Mouse (Mus musculus) lung, postnatal 0 days (tissue): Measurements from ENCODE around the gene Lcn4. TPM values are rescaled to one million over a fixed set of nuclear protein-coding genes. Genes with fewer than 3 reads are reported as not detected.

Experiments
- ATAC-seq: fragments of 200-750 bp; cut with Nextera tagmentation; 2 replicates; pipeline ENCODE4 v1.8.0; 2017; ENCODE audit warnings: moderate library complexity
- DNase-seq: peaks from one replicate; pipeline ENCODE4 v3.0.0-alpha.2; 2016; ENCODE audit warnings: low spot score
- H3K27ac ChIP-seq: fragments of 300-500 bp; sonication (generic); 2 replicates; pipeline ENCODE4 v1.5.1; 2014; ENCODE audit warnings: antibody characterized with exemption, mild to moderate bottlenecking, low read length, mixed read lengths
- H3K27me3 ChIP-seq: fragments of 300-500 bp; sonication (generic); replicated peaks from 2 replicates; pipeline ENCODE4 v1.6.1; 2014; ENCODE audit warnings: low read length, mixed read lengths; ENCODE audit not compliant: insufficient read depth
- H3K36me3 ChIP-seq: fragments of 300-500 bp; sonication (generic); 2 replicates; pipeline ENCODE4 v1.6.1; 2014; ENCODE audit warnings: low read length, mixed read lengths; ENCODE audit not compliant: insufficient read depth
- H3K4me1 ChIP-seq: fragments of 300-500 bp; sonication (generic); 2 replicates; pipeline ENCODE4 v1.6.1; 2014; ENCODE audit warnings: antibody characterized with exemption, low read depth, low read length, mixed read lengths; ENCODE audit not compliant: insufficient read depth
- H3K4me2 ChIP-seq: fragments of 300-500 bp; sonication (generic); replicated peaks from 2 replicates; pipeline ENCODE4 v1.6.1; 2014; ENCODE audit warnings: low read depth, mild to moderate bottlenecking, low read length, moderate library complexity, mixed read lengths
- H3K4me3 ChIP-seq: fragments of 300-500 bp; sonication (generic); 2 replicates; pipeline ENCODE4 v1.5.1; 2014; ENCODE audit warnings: low read depth, low read length
- H3K9ac ChIP-seq: fragments of 300-500 bp; sonication (generic); replicated peaks from 2 replicates; pipeline ENCODE4 v1.6.1; 2014; ENCODE audit warnings: low read depth, mild to moderate bottlenecking
- H3K9me3 ChIP-seq: fragments of 300-500 bp; sonication (generic); 2 replicates; pipeline ENCODE4 v1.6.1; 2016; ENCODE audit warnings: low read length, mixed read lengths
- CTCF ChIP-seq: IDR thresholded peaks from 2 replicates; pipeline ENCODE4 v1.5.1; 2016; ENCODE audit warnings: antibody characterized with exemption, mild to moderate bottlenecking
- EP300 ChIP-seq: IDR thresholded peaks from 2 replicates; pipeline ENCODE4 v1.6.1; 2016; ENCODE audit warnings: antibody characterized with exemption, mild to moderate bottlenecking, control low read depth
- WGBS: fragments of 180-500 bp; shearing (Covaris S2); extraction: QIAGEN DNeasy Blood & Tissue Kit; methylation state at CpG from one replicate; pipeline ENCODE4 v1.1.7; 2014; 5-methylcytosine and 5-hydroxymethylcytosine counted together
- polyA plus RNA-seq: library from polyadenylated mRNA; unstranded; fragments of >200 nt; fragmentation: Nextera tagmentation; extraction: Ambion mirVana; gene quantifications from 2 replicates; pipeline ENCODE4 v1.2.1, GENCODE M21; 2015

Gene Lcn4
- polyA plus RNA-seq, 1 experiment from 2014 or later, result not detected

DNA sequence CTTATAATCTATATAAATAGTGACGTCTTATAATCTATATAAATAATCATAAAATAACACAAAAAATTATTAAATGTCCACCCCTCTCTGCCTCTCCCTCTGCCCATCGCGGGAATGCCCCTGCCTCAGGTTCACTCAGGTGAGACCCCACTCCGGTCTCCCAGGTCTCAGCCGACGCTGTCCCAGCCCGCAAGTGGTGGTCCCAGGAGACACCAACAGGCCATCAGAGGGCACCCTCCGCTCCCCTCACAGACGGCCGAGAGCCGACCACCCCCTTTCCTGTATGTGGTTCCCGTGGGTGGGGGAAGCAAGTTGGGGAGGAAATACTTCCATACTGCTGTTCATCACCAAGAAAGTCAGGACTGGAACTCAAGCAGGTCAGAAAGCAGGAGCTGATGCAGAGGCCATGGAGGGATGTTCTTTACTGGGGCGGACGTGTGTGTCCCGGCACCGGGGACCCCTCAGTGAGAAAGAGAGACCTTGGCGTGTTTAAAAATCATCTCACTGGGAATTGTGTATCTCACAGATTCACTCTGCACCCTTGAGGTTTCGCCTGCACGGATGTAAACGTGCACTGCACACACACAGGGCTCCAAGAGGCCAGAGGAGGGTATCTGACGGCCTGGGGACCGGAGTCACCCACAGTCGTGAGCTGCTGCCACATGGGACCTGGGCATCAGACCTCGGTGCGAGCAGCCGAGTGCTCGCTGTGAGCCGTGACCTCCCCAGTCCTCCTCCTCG lies 9.1 kb downstream of the Lcn4 start:
- ATAC-seq, result no peak
- 37% methylated on average over 29 of the region's 29 CpGs for WGBS
- no peaks in the 10 kb centered on the region for H3K9me3 ChIP-seq

DNA sequence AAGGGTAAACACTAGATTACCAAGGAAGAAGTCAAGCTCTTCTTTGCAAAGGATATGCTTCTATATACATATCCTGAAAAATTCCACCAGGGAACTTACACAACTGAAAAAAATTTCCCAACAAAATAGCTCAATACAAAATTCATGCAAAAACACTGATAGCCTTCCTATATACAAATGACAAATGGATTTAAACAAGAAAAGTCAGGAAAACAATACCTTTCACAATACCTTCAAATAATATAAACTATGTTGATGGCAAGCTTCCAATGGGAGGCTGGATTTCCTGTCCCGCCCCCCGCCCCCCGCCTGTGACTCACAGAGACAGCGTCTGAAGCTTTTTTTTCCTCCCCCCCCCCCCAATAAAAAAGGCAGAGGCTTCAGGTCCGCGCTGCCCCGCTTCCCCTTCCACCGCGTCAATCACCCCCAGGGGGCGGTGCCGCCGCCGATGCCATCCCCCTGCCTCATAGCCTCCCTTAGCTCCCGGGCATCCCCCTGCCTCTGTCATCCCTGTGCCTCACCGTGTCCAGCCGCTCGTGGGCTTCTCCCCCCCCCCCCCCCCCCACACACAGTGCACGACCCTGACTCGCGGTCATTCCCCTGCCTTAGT lies 9.8 kb downstream of the Lcn4 start:
- H3K9ac ChIP-seq, result no peak overlapping the region
- DNase-seq (peak; percentile 58), ATAC-seq (peak; percentile 71)
- TF ChIP-seq EP300, result peak; percentile 52
- TF ChIP-seq CTCF, result peak; percentile 13; the same call in 1 of the 2 replicates
- H3K27ac ChIP-seq, result no peak overlapping the region
- H3K9me3 ChIP-seq, result no peaks in the 10 kb centered on the region
- H3K4me2 ChIP-seq, result peak overlapping the region; percentile 52
- no peaks in the 10 kb centered on the region for H3K36me3 ChIP-seq
- peak overlapping the region; percentile 14; the same call in 1 of the 2 replicates for H3K4me3 ChIP-seq
- 3% methylated on average over 12 of the region's 20 CpGs for WGBS
- no peaks in the 10 kb centered on the region for H3K4me1 ChIP-seq
- H3K27me3 ChIP-seq, result no peaks in the 10 kb centered on the region

More for the DNA sequence above, 9.1 kb downstream of the Lcn4 start:
- H3K27me3 ChIP-seq, result no peaks in the 10 kb centered on the region
- peak overlapping the region; percentile 14; the same call in 1 of the 2 replicates for H3K4me3 ChIP-seq
- H3K4me1 ChIP-seq, result no peaks in the 10 kb centered on the region
- no peaks in the 10 kb centered on the region for H3K36me3 ChIP-seq
- H3K4me2 ChIP-seq, result peak overlapping the region; percentile 52
- no peak for TF ChIP-seq EP300
- TF ChIP-seq CTCF, result no peak; the same call in 1 of the 2 replicates
- no peak overlapping the region for H3K9ac ChIP-seq
- DNase-seq, result no peak
- no peak overlapping the region for H3K27ac ChIP-seq

DNA sequence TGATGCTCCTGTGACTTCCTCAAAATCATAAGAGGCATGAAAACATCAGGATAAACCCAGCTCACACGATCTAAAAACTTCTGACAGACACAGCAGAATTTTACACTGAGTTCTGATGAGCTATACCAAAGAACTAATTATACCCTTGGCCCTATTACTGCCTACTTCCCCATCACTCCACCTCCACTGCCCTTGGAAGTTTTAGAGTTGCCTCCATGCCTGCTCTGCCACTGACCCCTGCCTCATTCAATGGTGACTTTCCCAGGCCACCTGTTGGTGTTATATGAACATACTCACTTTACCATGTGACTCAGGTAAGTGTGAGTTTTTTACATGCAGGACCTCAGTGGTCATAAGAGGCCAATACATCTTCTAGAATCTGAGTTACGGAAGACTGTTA lies 13.7 kb downstream of the Lcn4 start:
- H3K4me2 ChIP-seq, result no peak overlapping the region
- no peaks in the 10 kb centered on the region for H3K9me3 ChIP-seq
- DNase-seq, result no peak
- H3K9ac ChIP-seq, result no peak overlapping the region
- ATAC-seq, result no peak
- 74% methylated on average over 2 of the region's 2 CpGs for WGBS
- no peaks in the 10 kb centered on the region for H3K4me1 ChIP-seq
- TF ChIP-seq EP300, result no peak
- TF ChIP-seq CTCF, result no peak
- no peaks in the 10 kb centered on the region for H3K36me3 ChIP-seq
- no peak overlapping the region for H3K27ac ChIP-seq
- no peaks in the 10 kb centered on the region for H3K27me3 ChIP-seq
- H3K4me3 ChIP-seq, result no peak overlapping the region

DNA sequence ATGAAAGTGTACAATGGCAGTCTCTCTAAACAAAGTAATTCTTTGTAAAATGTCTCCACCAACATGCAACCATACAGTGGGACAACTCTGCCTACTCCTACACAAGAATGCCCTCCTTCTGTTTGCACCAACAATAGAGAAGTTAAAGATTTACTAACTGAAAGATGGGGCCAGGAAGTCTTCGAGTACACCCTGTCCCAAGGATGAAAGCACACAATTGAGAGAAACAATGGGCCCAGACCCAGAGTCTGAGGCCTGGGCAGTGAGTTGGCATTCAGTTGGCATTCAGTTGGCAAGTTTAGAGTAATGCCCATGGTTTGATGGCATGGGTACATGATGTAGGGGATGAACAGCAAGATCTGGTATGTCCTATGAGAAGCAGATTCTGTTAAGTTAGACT lies 16.4 kb downstream of the Lcn4 start:
- Histone ChIP-seq H3K27me3 (no peaks in the 10 kb centered on the region), H3K4me2 (no peak overlapping the region), H3K27ac (no peak overlapping the region), H3K9ac (no peak overlapping the region), H3K4me3 (no peak overlapping the region), H3K9me3 (no peaks in the 10 kb centered on the region), H3K36me3 (no peaks in the 10 kb centered on the region), H3K4me1 (no peaks in the 10 kb centered on the region)
- ATAC-seq (peak; percentile 55), DNase-seq (no peak)
- 25% methylated on average over 1 of the region's 1 CpGs for WGBS
- TF ChIP-seq CTCF (no peak), EP300 (peak; percentile 69)

DNA sequence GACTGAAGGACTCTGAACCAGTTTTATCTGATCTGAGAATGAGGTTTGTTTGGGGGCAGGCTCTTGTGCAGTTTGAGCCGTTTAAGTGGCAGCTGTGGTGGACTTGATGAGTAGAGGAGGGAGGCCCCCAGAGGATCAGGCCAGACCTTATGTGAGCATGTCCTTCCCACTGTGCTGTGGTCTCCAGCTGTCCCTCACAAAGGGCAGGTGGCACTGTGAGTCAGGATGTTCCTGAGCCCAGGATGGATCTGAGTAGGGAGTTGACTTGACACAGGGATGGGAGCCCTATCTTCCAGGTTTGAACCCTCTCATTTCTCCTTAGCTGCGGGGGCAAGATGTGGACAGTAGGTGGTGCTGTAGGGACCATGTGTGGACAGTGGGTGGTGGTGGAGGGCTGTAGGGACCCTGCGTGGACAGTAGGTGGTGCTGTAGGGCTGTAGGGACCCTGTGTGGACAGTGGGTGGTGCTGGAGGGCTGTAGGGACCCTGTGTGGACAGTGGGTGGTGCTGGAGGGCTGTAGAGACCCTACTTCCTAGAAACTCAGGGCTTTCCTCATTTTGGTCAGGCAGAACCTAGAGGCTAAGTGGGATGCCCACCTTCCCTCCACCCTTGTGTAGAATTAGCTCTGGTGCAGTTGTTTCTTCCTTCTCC lies 24.3 kb downstream of the Lcn4 start:
- peak; percentile 92 for DNase-seq
- H3K36me3 ChIP-seq, result no peaks in the 10 kb centered on the region
- TF ChIP-seq CTCF, result peak; percentile 100
- no peak for TF ChIP-seq EP300

DNA sequence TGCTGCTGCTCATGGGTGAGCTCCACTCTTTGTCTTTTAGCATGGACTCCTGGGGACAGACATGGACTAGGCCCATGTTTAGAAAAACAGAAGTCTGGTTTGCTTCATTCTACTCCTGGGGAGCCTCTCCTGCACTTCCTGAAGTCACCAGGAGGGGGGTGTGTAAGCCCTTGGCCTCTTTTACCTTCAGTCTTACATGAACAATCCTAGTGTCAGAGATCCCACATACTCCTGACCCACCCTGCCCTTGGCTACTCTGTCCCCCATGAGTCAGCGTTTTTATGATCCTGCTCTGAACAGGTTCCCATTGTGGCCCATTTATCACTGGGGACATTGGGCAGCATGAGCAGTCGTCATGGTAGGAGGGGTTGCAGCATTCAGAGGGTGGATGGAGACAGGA lies 27.1 kb downstream of the Lcn4 start:
- TF ChIP-seq CTCF (peak; percentile 69), EP300 (no peak)
- WGBS, result 60% methylated on average over 2 of the region's 2 CpGs
- DNase-seq, result peak; percentile 60

More for the DNA sequence above, 24.3 kb downstream of the Lcn4 start:
- H3K4me3 ChIP-seq, result no peak overlapping the region
- H3K27ac ChIP-seq, result no peak overlapping the region
- no peaks in the 10 kb centered on the region for H3K9me3 ChIP-seq
- no peaks in the 10 kb centered on the region for H3K4me1 ChIP-seq
- H3K9ac ChIP-seq, result no peak overlapping the region
- H3K27me3 ChIP-seq, result no peaks in the 10 kb centered on the region
- ATAC-seq, result peak; percentile 98
- 12% methylated on average over 3 of the region's 3 CpGs for WGBS
- H3K4me2 ChIP-seq, result no peak overlapping the region

More for the DNA sequence above, 27.1 kb downstream of the Lcn4 start:
- Histone ChIP-seq H3K4me1 (peaks cover 4% of the 10 kb centered on the region; the same call in 1 of the 2 replicates), H3K9ac (no peak overlapping the region), H3K9me3 (no peaks in the 10 kb centered on the region), H3K27me3 (no peaks in the 10 kb centered on the region), H3K36me3 (no peaks in the 10 kb centered on the region), H3K4me2 (no peak overlapping the region), H3K4me3 (no peak overlapping the region), H3K27ac (no peak overlapping the region)
- ATAC-seq, result no peak
